Mouse (Mus musculus) heart, postnatal 0 days (tissue): Measurements from ENCODE around the gene Zfp541.

ENCODE experiments used
- CTCF ChIP-seq: IDR thresholded peaks from 2 replicates; pipeline ENCODE4 v1.5.1; 2016; ENCODE audit warnings: antibody characterized with exemption, control low read depth, low read depth
- EP300 ChIP-seq: IDR thresholded peaks from 2 replicates; pipeline ENCODE4 v1.6.1; 2016; ENCODE audit warnings: antibody characterized with exemption, low read depth

- TF ChIP-seq CTCF (no peak), EP300 (no peak)
Observed at GRCm38 (mm10) chr7:16134951-16135392, 73.4 kb downstream of the Zfp541 start.
